Mouse (Mus musculus) T-helper 2 cell (primary cell): Measurements from ENCODE around the gene Cd4.

ENCODE experiments used
- in situ Hi-C: fragments of 300-600 bp; cut with MboI, MseI; formaldehyde crosslinking; loops from one replicate; pipeline ENCODE4 v1.15.1; 2025; ENCODE audit warnings: high pct_unique_total_duplicates

Cd4 gene

GRCm38 (mm10) chr6:124916695-124917517 is 28.9 kb upstream of the Cd4 start:
- in situ Hi-C loops, result loop anchor here (10.0 kb wide), 1 partner anchor 568 kb away; no protein-coding TSS in a partner anchor

DNA sequence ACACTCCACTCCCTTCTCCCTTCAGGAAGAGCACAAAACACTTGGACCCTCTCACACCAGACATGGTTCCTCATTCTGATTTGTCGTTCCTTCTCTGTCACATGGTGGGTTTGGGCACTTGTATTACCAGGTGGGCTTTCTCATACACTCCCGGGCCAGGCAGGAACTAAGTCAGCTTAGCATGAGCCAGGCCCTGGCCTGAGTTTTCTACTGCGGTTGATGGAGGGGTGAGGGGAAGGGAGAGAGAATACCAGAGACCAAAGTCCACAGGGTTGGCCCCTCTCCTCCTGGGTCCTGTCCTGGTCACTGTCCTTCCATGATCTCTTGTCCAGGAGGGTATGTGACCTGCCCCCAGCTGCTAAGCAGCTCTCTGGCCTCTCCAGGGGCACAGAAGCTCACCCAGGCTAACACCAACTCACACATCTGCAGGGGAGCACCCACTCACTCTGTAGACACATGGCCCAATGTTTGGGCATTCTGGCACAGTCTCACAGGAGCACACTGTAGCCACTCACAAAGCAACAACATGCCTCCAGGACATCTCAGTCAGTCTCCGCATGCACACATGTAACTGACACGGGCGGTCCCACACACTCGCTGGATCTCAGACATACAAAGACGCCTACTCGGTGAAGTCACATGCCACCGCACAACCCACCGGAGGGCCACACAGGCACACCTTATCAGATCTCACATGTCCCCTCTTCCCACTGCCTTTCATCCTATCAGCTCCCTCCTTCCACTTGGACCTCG is 28.1 kb upstream of the Cd4 start:
- in situ Hi-C loops, result loop anchor here (10.0 kb wide), 1 partner anchor 569 kb away; no protein-coding TSS in a partner anchor

DNA sequence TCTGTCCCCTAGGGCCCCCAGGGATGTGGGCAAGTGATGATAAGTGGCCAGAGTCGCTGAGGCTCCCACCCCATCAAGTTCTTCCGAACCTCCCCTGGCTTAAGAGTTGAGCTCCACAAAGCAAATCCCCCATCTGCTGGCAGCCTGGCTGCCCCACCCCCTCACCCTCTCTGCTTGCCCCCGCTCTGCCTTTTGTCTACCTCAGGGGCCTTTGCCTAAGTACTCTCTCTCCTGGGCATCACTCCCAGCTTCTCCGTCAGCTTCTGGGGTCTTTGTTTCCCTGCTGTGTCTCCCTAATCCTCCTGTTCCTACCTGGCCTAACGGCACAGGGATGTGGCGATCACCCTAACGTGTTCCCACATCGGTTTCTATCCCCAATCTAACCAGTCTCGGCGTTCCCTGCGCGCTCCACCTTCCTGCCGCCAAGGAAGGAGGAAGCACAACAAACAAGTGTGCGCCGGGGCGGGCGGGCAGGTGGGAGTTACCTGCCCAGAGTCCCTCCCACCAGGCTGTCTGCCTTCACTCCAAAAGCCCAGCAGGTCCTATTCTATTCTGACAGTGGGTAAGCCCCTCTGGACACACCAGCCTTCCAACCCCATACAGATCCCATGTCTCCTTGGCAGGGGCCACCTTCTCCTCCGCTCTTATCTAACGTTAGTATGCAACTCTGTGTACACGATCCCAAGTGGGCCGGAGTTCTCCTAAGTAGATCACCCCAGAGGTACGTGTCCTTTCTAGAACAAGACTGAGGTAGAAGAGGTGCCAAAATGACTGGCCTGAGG is 27.3 kb upstream of the Cd4 start:
- in situ Hi-C loops, result loop anchor here (10.0 kb wide), 1 partner anchor 569 kb away; no protein-coding TSS in a partner anchor

DNA sequence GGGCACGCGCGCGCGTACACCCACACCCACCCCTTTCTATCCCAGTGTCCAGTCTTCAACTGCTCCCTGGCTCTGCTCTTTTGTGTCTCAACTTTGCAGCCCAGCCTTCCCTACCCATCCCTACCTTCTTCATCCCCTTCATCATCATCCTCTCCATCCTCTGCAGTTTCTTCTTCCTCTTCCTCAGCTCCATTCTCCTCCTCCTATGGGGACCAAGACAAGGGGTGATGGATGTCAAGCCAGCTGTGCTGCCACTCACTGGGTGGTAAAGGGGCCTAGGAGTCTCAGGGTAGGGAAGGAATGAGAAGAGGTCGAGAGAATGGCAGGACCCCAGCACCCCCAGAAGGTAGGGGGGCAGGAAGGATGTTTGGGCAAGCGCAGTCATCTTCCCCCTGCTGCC is 26.5 kb upstream of the Cd4 start:
- in situ Hi-C loops, result loop anchor here (10.0 kb wide), 1 partner anchor 570 kb away; no protein-coding TSS in a partner anchor

DNA sequence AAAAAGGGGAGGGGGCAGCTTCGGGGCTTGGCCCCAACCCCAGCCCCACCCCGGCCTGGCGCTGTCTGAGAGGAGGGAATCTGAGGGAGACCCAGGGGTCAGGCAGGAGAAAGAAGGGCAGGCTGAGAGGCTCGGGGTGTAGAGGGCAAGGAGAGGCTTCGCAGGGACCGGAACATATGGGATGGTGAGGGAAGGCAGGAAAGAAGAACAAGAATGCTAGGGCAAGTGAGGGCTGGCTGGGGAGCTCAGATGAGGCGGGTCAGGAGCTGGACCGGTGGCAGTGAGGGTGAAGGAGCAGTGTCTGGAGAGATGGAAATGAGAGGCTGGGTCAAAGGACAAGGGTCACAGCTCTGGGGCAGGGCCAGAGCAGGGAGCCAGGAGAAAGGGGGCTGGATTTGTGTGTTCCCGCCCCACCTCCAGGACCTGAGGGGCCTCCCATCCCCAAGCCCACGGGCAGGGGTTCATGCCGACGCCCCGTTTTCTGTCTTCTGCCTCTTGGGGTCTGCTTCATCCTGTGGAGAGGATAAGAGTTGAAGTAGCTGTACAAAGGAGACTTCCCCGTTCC is 25.8 kb upstream of the Cd4 start:
- in situ Hi-C loops, result loop anchor here (10.0 kb wide), 1 partner anchor 571 kb away; no protein-coding TSS in a partner anchor

GRCm38 (mm10) chr6:124913214-124913613 is 25.2 kb upstream of the Cd4 start:
- in situ Hi-C loops, result loop anchor here (10.0 kb wide), 1 partner anchor 572 kb away; no protein-coding TSS in a partner anchor

DNA sequence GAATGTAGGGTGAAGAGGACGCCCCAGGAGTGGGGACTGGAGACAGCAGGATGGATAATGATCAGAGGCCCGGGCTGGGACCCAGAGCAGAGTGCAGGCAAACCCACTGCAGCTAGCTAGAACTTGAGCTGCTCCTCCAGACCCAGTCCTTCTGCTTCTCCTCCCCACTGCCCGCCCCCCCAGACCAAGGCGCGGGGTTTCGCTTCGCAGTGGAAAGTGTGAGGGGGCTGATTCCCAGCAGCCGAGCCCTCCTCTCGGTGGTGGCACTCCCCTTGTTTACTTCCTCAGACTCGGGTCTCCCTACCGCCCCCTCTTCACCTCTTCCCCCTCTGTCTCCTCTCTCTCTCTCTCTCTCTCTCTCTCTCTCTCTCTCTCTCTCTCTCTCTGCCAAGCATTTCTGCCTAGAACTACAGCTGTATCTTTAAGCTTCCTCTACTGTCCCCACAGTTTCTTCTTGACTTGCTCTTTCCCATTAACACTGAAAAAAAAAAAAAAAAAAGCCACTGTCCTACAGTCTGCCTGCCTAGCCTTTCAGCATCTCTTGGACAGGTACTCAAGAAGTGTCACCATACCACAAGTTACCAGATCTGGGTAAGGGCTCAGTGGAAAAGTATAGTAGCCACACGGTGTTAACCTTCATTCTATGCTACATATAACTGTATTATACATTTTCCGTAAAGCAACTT is 23.7 kb upstream of the Cd4 start, which contains the start of gene Lag3:
Gene Lag3, minus strand, starts transcription at position 173 of the 686 bp plus-strand sequence.
- in situ Hi-C loops, result loop anchor here (10.0 kb wide), 1 partner anchor 573 kb away; no protein-coding TSS in a partner anchor

GRCm38 (mm10) chr6:124910032-124910431 is 22.0 kb upstream of the Cd4 start:
- in situ Hi-C loops, result loop anchor here (10.0 kb wide), 1 partner anchor 575 kb away; no protein-coding TSS in a partner anchor

DNA sequence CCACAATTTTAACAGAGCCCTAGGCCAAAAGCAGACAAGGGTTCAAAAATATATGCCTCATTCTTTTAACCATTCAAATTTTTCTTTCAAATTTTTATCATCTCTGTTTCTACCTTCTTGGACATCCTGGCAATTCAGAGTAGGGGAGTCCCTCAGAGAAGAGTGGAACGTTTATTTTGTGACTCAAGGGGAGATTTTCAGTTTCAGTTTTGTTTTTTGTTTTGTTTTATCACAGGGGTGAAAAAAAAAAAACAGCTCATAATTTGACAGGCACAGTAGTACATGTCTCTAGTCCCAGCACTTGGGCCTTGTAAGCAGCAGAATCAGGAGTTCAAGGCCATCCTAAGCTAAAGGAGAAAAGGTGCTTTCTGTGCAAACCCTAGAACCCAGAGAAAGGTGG is 19.7 kb upstream of the Cd4 start:
- in situ Hi-C loops, result loop anchor here (10.0 kb wide), 1 partner anchor 327 kb away; the partner anchor contains the start of genes Cd27 and Tapbpl

- in situ Hi-C loops, result loop anchor here (10.0 kb wide), 1 partner anchor 330 kb away; the partner anchor contains the start of genes Cd27 and Tapbpl
Measured at GRCm38 (mm10) chr6:124904991-124905860, 17.2 kb upstream of the Cd4 start.

DNA sequence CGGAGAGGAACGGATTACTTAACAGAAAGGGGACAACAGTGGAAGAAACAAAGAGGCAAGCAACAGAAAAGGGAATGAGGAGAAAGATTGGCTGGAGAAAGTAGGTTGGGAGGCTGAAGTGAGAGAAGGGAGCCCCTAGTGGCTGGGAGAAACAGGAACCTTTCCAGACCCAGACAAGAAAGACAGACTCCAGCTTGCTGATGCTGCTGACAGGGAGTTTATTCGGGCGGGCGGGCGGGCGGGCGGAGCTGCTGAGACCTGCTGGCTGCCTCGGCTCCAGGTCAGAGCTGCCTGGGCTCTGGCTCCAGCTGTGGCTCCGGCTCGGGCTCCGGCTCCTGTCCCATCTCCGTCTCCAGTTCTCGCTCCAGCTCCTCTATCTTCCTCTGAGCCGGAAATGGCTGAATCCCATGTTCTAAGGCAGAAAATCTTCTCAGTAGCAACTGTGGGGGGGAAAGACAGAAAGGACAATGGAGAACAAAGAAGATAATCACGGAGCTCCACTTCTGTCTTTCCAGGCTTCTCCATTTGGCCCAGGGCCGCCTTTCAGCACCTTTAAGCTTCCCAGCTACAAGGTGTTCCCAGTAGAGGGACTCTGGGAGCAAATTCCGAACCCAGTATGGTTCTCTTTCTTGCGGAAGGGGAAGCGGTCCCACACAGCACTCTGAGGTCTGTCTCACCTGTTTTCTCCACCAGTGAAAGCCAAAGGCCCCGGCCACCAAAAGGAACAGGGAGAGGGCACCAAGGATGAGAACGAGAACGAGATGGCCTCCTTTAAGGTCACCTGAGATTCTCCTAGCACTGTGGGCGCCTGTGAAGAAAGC is 16.4 kb upstream of the Cd4 start:
- in situ Hi-C loops, result loop anchor here (10.0 kb wide), 1 partner anchor 330 kb away; the partner anchor contains the start of genes Cd27 and Tapbpl

DNA sequence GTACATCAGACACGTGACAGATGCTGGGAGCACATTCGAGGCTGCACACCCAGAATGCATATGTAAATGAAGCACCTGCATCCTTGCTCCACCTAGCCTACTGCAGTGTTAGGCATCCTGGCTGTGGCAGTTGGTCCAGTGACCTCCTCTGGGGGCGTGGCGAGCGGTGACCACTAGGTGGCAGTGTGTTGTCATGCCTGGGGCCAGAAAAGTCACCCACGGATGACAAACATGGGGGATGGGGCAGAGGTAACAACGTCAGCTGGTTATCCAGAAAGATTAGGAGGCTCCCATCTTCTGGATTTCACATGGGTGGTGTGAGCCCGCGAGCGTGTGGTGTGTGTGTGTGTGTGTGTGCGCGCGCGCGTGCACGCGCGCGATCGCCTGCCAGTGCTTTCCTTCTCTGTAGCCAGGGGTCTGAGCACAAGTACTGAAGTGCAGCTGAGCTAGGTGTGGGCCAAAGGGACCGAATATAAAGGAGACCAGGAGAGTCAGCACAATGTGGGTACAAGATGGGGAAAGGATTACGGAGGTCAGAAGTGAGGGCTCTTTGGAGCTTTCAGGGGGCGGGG is 15.6 kb upstream of the Cd4 start:
- in situ Hi-C loops, result loop anchor here (10.0 kb wide), 1 partner anchor 331 kb away; the partner anchor contains the start of genes Cd27 and Tapbpl

- in situ Hi-C loops, result loop anchor here (10.0 kb wide), 1 partner anchor 333 kb away; the partner anchor contains the start of genes Cd27 and Tapbpl
Measured at GRCm38 (mm10) chr6:124901851-124902250, 13.8 kb upstream of the Cd4 start.

- in situ Hi-C loops, result loop anchor here (10.0 kb wide), 1 partner anchor 334 kb away; the partner anchor contains the start of genes Cd27 and Tapbpl
Measured at GRCm38 (mm10) chr6:124900801-124901480, 12.9 kb upstream of the Cd4 start.

- in situ Hi-C loops, result loop anchor here (10.0 kb wide), 1 partner anchor 335 kb away; the partner anchor contains the start of genes Cd27 and Tapbpl
Measured at GRCm38 (mm10) chr6:124900056-124900800, 12.2 kb upstream of the Cd4 start.

DNA sequence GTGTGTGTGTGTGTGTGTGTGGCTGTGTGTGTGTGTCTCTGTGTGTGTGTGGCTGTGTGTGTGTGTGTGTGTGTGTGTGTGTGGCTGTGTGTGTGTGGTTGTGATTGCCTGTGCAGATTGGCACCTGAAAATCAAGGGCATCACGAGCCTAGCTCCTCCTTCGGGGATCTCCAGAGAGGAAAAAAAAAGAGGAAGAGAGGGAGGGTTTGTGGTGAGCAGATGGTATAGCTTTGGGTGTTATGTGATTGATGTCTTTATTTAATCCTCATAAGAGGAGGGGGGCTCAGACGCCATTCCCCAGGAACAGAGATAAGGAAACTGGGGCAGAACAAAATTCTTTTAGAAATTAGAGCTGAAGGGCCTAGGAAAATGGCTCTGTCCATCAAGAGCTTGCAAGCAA is 10.3 kb upstream of the Cd4 start:
- in situ Hi-C loops, result no loop called here
